27 mouse cellular contexts compared by ENCODE assay signal in genomic region chr10:86371561-86371960, GRCm38 (mm10).
DNase-seq lines count a peak whose midpoint lies in the region; ATAC-seq lines count a peak whose summit lies in the region.
"Had no signal": no experiment of that assay in that cellular context is flagged by ENCODE, and none has a peak within 500 bp of the region (broad histone marks: within the 10 kb centered on the region; RNA-seq: fewer than 3 reads in every experiment).

No protein-coding gene starts in this region.

- no peak overlapping the region for H3K4me3 ChIP-seq in heart, embryonic 13.5 days
- no peak overlapping the region for H3K4me3 ChIP-seq in heart, embryonic 16.5 days (ENCODE audit: low read length)
- no peak overlapping the region for H3K4me3 ChIP-seq in kidney, embryonic 14.5 days (ENCODE audit: low read length)
- H3K4me3 ChIP-seq: embryonic facial prominence, embryonic 15.5 days; kidney, embryonic 15.5 days; limb, embryonic 12.5 days; liver, embryonic 15.5 days had no signal

- H3K9me3 ChIP-seq in heart, embryonic 13.5 days: no peaks in the 10 kb centered on the region
- H3K9me3 ChIP-seq in heart, embryonic 16.5 days (replicated peaks; ENCODE audit: control insufficient read depth, low read length): no peaks in the 10 kb centered on the region
- H3K9me3 ChIP-seq in kidney, embryonic 14.5 days (ENCODE audit: control insufficient read depth, low read length): no peaks in the 10 kb centered on the region
- H3K9me3 ChIP-seq: embryonic facial prominence, embryonic 15.5 days; kidney, embryonic 15.5 days; limb, embryonic 12.5 days; liver, embryonic 15.5 days had no signal

- 0 out of 2 replicates have a peak, but pooled peaks cover 11% of the 10 kb centered on the region for H3K27me3 ChIP-seq in heart, embryonic 13.5 days (replicated peaks)
- no peaks in the 10 kb centered on the region for H3K27me3 ChIP-seq in heart, embryonic 16.5 days (ENCODE audit: control insufficient read depth, insufficient read depth, low read length)
- H3K27me3 ChIP-seq in kidney, embryonic 14.5 days (ENCODE audit: control insufficient read depth, insufficient read depth, low read length): no peaks in the 10 kb centered on the region
- H3K27me3 ChIP-seq: CH12.LX; embryonic facial prominence, embryonic 15.5 days; kidney, embryonic 15.5 days; limb, embryonic 12.5 days had no signal

- no peak for ATAC-seq in heart, embryonic 13.5 days (ENCODE audit: extremely low read depth, insufficient number of reproducible peaks, low FRiP score, low TSS enrichment)
- ATAC-seq in heart, embryonic 16.5 days (replicated peaks; ENCODE audit: extremely low read depth, insufficient read depth, low FRiP score): peak; percentile 80
- ATAC-seq in kidney, embryonic 14.5 days (ENCODE audit: low FRiP score, low TSS enrichment): no peak
- ATAC-seq: activated CD4-positive, CD25-positive, alpha-beta regulatory T cell, adult 4 months; forebrain, embryonic 14.5 days; midbrain, embryonic 16.5 days had no signal

- peak; percentile 55 for DNase-seq in gastrocnemius, postnatal 25 days
- DNase-seq in gastrocnemius, postnatal 36 days: no peak
- DNase-seq in heart, postnatal 14 days: no peak
- peak; percentile 71 for DNase-seq in skeletal muscle tissue, adult 2 months (ENCODE audit: low read depth, low spot score)
- DNase-seq: B cell, adult 2 months; cerebellum, adult 2 months; cerebellum, postnatal 14 days; kidney, adult 11 months; kidney, postnatal 25 days; lung, embryonic 14.5 days; lung, postnatal 14 days; right cerebral cortex, postnatal 25 days; thymus, adult 18-20 months; thymus, postnatal 25 days had no signal

- H3K9ac ChIP-seq in heart, embryonic 13.5 days: no peak overlapping the region
- H3K9ac ChIP-seq in heart, embryonic 16.5 days (ENCODE audit: low read length): no peak overlapping the region
- no peak overlapping the region for H3K9ac ChIP-seq in kidney, embryonic 14.5 days (ENCODE audit: low read depth, low read length)
- H3K9ac ChIP-seq: embryonic facial prominence, embryonic 15.5 days; hindbrain, embryonic 14.5 days; kidney, embryonic 15.5 days; limb, embryonic 12.5 days; liver, embryonic 15.5 days; lung, embryonic 14.5 days had no signal

- no peak overlapping the region for H3K4me2 ChIP-seq in heart, embryonic 13.5 days
- no peak overlapping the region for H3K4me2 ChIP-seq in heart, embryonic 16.5 days (ENCODE audit: low read depth, low read length)
- H3K4me2 ChIP-seq in kidney, embryonic 14.5 days (replicated peaks; ENCODE audit: low read depth, low read length): no peak overlapping the region
- H3K4me2 ChIP-seq: embryonic facial prominence, embryonic 15.5 days; hindbrain, embryonic 14.5 days; kidney, embryonic 15.5 days; limb, embryonic 12.5 days; liver, embryonic 15.5 days; lung, embryonic 14.5 days had no signal

- peak overlapping the region; percentile 77 for H3K27ac ChIP-seq in heart, embryonic 13.5 days (replicated peaks)
- peak overlapping the region; percentile 56 for H3K27ac ChIP-seq in heart, embryonic 16.5 days (ENCODE audit: low read length)
- H3K27ac ChIP-seq in kidney, embryonic 14.5 days (ENCODE audit: low read depth, low read length): no peak overlapping the region
- H3K27ac ChIP-seq: embryonic facial prominence, embryonic 15.5 days; hindbrain, embryonic 14.5 days; kidney, embryonic 15.5 days; limb, embryonic 12.5 days; liver, embryonic 15.5 days; stomach, postnatal 0 days had no signal

- intact Hi-C loops in gastrocnemius, postnatal 36 days (cut with DNase I): no loop called here
- intact Hi-C loops in heart, postnatal 14 days (cut with DNase I): no loop called here

- H3K4me1 ChIP-seq in heart, embryonic 13.5 days: peaks cover 62% of the 10 kb centered on the region
- peaks cover 29% of the 10 kb centered on the region for H3K4me1 ChIP-seq in heart, embryonic 16.5 days (ENCODE audit: control insufficient read depth, insufficient read depth, low read length)
- peaks cover 6% of the 10 kb centered on the region; the same call in 1 of the 2 replicates for H3K4me1 ChIP-seq in kidney, embryonic 14.5 days (ENCODE audit: control insufficient read depth, insufficient read depth, low read length)

- no peaks in the 10 kb centered on the region for H3K36me3 ChIP-seq in heart, embryonic 13.5 days
- H3K36me3 ChIP-seq in heart, embryonic 16.5 days (ENCODE audit: control insufficient read depth, insufficient read depth): no peaks in the 10 kb centered on the region
- H3K36me3 ChIP-seq in kidney, embryonic 14.5 days (ENCODE audit: control insufficient read depth, insufficient read depth, low read length): no peaks in the 10 kb centered on the region
- H3K36me3 ChIP-seq: embryonic facial prominence, embryonic 15.5 days; kidney, embryonic 15.5 days; limb, embryonic 12.5 days; liver, embryonic 15.5 days had no signal

Comparison
In these comparisons a context has a peak if more than half of its experiments do, and no peak if none do; other contexts are left out.
1. DNase-seq: peak in gastrocnemius, postnatal 25 days (single experiment) and skeletal muscle tissue, adult 2 months (single experiment); none in gastrocnemius, postnatal 36 days (0 of 2) and heart, postnatal 14 days (0 of 2).